Mouse (Mus musculus) layer of hippocampus, postnatal 25 days (tissue): ENCODE data around the gene Gen1. TPM values are rescaled to one million over a fixed set of nuclear protein-coding genes. Genes with fewer than 3 reads are reported as not detected.

ENCODE experiments used
- DNase-seq, 2 experiments: peaks; one replicate each; pipeline ENCODE4 v3.0.0; 2022; ENCODE audit warnings: mixed read lengths in 2 of 2, low spot score in 1 of 2; ENCODE audit errors: extremely low spot score in 1 of 2
- total RNA-seq, 2 experiments: library from RNA; stranded (reverse); gene quantifications; 2 replicates each; pipeline ENCODE4 v1.2.3; 2021

Gen1 gene
- total RNA-seq: 1 to 10 TPM; 1.7 to 3.0 TPM

DNA sequence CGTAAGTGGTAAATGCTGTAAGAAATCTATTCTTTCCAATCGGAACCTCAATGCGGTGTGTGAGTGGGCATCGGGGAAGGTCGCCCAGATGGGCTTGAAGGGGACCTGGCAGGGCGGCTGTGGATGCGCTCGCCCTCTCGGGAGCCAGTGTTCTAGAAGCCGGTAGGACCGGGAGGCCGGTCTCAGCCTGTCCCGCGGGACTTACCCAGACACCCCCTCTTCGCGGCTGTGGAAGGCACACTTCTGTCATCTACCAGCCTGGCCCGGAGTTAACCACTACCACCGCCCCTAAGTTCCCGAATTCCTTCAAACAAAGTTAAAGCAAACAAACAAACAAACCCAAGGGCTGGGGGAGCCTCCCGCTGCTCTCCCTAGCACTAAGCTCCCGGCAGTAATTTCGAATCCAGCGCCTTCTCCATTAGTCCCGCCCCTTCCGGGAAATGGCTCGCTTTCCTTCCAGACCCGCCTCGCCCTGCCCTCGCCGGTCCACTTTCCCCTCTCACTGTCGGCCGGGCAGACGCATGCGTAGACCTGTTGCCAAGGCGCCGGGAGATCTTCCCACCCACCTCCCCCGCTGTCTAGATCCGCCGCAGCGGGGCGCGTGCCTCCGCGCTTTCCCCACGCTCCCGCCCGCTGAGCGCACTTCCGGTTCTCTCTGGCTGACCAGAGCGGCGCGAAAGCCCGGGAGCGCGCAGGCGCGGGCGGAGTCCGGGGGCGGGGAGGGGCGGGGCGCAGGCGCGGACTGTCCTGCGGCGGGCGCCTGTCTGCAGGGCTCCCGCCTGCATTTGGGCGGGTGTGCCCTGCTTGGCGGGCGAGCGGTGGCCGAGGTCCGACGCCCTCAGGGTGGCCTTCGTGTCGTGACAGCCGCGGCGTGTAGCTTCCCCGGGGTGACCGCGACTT, at the start of gene Gen1, which contains the start of gene Smc6:
Gene Gen1, minus strand, starts transcription at position 420 of the 900 bp plus-strand sequence.
Gene Smc6, plus strand, starts transcription at position 505 of the 900 bp plus-strand sequence.
- peak; percentile 79 to 89 for DNase-seq

DNA sequence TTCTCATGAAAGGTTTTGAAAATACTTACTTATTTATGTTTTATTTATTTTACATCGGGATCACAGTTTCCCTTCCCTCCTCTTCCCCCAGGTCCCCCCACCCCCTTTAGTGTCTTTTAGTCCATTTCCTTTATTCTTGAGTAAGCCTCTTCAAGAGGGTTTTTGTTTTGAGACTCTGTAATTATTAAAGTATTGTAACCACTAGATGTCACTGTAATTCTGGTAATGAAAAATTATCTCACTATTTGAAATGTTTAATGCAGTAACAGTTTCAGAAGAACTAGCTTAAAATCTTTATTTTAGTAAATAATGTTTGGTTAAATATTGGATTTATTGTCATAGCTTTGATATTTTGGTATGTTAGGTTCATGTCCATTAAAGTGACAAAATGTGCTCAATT, 48.2 kb upstream of the Gen1 start:
- DNase-seq: no peak

DNA sequence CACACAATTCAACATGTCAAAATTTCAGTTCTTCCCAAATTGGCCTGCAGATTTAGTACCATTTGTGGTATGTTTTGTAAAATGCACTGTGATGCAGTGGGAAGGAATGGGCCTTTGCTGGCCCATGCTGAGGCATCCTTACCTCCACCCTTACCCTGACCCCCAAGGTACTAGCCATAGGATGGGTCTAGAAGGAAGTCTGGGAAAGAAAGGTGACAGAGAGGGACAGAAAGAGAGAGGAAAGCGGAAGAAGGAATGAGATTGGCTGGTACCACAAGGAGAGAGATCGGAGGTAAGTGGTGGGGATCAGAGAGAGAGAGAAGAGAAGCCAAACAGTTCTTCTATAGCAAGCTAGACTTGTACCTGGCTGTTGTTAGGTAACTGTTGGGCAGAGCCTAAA, 45.5 kb upstream of the Gen1 start:
- DNase-seq: no peak

DNA sequence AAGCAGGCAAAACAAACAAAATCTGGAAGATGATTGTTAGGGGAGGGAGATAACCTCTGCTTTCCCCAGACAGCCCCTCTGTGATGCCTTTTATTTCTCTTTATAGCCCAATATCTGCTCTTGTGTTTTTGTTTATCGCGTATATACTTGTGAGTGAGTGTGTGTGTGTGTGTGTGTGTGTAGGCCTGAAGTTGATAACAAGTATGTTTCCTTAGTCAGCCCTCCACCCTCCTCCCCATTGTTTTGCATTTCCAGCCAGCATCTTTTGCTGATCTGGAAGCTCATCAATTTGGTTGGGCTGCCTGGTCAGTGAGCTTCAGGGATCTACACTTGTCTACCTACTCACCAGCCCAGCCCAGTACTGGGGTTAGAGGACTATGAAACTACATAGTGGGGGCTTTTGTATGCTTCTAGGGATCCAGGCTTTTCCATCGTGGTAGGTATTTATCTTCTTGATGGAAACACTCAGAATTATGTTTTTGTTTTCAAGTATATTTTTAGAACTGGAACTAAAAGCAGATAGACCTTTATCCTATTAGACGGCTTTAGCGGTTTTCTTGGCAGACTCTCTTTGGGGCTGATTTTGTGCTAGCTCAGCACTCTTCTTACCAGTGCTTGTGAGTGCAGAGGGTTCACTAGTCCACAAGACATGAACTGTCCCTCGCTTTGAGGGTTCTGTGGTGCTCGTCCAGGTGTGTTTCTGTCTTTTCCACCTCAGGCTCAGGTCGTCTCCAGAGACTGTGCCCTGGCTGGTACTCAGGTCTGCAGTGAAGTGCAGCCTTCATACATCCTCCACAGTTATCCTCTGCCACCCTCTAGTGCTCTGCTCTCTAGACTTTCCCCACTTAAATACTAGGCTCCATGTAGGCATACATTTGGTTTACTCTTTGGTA, 41.4 kb upstream of the Gen1 start:
- DNase-seq: no peak

DNA sequence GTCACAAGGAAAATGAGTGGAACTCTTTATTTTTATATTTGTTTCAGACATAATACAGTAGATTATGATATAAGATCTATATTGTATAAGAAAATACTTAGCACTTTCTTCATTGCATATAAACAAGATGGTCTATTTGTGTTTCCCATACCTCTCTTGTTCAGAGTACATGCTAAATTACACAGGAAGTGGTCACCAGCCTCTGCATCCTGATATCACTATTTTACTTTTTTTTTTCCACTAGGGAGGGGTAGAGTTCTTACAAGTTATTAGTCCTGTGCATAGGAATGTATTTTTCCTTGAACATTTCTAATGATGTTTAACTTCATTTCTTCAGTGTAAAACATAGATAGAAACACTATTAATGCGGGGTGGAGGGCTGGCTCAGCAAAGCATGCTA, 35.3 kb upstream of the Gen1 start:
- no peak for DNase-seq

DNA sequence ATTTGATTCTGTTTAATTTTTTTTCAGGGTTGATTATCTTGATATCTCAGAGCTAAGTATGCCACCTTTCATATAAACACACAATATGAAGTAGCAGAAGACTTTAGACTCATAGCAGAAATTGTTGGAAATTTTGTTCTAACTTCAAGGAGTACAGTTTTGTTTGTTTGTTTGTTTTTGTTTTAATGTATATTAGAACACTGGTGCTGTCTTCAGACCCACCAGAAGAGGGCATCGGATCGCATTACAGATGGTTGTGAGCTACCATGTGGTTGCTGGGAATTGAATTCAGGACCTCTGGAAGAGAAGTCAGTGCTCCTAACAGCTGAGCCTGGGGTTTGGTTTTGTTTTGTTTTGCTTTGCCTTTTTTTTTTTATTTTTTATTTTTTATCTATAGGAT, 20.8 kb upstream of the Gen1 start:
- DNase-seq: no peak

DNA sequence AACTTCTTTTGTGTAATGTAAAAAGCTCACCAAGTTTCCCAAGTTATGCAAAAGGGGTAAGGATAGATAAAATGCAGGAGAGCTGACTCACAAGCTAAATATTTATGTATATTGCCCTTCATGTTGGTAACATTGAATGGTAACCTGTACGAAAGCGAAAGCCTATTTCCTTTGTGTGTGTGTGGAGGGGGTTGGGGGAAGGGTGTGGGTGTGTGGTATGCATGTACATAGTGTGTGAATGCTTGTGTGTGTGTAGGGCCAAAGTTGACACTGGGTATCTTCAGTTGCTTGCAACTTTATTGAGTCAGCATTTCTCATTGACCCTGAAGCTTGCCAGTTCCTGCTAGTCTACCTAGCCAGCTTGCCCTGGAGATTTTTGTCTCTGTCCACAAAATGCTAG, 16.0 kb upstream of the Gen1 start:
- no peak for DNase-seq

DNA sequence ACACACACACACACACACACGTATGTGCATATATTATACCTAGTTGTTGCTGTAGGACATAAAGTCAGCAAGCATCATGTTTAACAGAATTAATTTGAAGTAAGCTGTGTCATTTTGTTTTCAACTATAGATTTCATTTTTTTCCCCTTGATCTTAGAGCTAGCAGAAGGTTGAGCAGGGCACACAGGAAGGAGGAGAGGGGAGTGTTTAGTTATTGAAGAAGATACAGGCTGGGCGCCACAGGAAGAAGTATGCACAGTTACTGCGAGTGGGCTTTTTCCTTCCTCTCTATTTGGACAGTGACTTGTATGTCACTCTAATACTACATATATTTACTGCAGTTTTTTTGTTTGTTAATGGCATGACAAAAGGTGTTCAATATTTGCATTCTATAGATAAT, 14.3 kb upstream of the Gen1 start:
- DNase-seq: no peak

DNA sequence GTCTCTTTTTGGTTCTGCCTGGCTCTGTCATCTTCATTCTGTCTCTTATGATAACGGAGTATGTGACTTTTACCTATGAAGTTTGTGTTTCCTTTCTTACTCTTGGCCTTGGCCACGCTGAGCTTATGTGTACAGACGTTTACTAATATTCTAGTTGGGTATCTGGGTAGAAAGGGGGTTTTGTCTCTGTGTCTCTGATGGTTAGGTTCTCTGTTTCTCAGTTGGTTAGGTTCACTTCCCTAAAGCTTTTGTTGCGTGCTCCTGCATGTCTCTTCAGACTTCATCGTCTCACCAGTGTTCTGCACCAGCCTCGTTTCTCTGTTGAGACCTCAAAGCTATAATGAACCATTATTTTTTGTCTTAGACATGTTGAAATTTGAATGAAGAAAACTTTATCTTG, 11.6 kb upstream of the Gen1 start:
- DNase-seq: no peak

DNA sequence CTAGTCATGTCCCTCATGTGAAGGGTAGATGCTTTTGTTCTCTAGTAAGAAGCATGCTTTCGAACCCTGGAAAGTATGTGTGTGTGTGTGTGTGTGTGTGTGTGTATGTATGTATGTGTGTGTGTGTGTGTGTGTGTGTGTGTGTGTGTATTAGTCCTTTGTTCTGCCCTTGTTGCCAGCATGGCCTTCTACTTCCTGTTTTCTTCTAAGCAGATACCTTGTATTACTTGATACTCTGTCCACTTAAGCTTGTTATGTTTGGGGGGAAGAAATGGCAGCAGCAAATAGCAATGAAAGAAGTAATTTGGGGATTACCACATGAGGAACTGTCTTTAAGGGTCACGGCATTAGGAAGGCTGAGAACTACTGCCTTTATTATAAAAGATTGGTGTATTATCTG, 11.0 kb upstream of the Gen1 start:
- DNase-seq: no peak

DNA sequence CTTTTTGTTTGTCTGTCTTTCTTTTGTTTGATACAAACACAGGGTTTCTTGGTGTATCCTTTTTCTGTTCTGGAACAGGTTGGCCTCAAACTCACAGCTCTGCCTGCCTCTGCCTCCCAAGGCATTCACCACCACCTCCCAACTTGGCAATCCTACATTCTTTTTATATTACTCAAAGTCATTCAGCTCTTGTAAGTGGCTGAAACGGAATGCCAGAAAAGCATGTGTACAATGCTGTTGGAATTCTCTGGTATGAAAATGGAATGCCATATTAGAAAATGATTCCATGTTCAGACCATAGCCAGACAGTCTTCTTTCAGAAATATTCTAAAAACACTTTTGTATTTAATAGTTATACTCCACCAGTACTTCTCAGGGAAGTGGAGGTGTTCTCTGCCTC, 7.6 kb upstream of the Gen1 start:
- DNase-seq: no peak

DNA sequence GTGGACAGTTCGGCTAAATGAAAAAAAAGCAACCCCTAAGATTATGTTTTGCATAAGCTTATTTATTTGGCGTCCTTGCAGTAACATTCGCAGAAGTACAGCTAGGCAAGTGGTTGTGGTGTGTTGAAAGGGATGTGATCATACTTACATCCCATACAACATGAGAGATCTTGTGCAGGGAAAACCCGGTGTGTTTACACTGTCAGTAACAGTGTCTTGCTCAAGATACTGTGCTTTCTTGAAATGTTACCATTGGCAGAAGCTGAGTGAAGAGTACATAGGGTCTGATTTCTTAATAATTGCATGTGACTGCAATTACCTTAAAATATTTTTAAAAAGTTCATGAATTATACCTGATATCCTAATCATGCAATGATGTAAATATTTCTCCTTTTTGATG, 7.0 kb upstream of the Gen1 start:
- no peak for DNase-seq

DNA sequence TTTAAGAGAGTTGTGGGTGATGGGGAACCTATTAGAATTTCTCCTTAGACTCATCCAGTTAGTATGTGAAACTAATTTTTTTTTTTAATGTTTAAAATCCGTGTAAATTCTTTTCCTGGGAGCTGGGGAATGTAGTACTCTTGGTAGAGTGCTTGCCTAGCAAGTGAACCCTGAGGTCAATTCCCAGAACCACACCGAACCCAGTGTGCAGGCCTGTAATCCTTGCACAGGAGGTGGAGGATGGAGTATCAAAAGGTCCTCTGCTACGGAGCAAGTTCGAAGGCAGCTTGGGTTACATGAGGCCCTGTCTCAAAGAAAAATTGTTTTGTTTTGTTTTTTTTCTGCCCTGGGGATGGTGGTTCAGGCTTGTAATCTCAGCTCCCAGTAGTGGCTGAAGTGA, 1.4 kb upstream of the Gen1 start:
- DNase-seq: no peak

DNA sequence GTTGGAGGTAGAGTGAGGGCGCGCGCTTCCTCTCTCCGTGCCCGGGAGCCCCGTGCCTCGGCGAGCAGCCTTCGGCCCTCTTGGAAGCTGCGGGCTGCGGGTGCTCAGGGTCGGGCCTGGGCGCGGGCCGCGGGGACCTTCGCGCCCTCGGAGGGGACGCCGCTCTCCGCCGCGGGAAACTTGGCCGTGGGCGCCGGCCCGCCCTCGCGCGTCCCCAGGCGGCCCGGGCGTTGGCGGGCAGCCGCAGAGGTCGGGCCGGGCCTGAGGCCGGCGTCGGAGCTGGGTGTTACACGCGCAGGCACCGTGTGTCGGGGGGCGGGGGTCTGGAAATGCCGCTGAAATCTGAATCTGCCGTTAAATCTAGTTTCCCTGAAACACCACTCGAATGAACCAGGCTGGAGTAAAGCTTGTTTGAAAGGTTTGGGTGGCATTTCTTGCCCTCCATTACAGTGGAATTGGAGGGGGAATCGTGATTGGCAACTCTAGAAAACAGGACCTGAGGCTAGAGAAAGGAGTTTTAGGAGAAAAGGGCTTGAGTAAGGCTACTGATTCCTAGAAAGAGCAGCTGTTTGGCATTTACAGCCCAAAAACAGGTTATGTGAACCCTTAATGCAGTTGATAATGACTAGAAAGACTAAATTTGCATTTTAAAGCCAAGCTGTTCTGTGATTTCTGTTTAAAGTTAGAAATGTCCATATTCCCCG, 833 bp upstream of the Gen1 start:
- DNase-seq: peak in 1 of 2 experiments; percentile 13

DNA sequence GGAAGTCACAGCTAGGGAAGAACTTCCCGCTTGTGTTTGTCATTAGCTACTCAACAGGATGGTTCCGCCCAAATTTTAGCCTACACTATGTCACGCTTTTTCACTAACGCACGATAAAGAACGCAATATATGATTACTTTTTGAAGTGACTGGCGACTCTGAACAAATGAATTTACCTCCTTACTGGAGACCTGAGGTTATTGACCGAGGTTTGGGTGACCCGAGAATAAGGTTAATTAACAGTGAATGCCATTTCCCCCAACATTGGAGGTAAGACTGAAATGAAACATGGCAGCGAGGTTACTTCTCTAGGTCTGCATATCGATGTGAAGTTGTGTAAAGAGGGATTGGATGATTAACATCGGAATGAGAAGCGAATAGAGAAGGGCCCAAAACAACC, 706 bp downstream of the Gen1 start:
- DNase-seq: no peak

DNA sequence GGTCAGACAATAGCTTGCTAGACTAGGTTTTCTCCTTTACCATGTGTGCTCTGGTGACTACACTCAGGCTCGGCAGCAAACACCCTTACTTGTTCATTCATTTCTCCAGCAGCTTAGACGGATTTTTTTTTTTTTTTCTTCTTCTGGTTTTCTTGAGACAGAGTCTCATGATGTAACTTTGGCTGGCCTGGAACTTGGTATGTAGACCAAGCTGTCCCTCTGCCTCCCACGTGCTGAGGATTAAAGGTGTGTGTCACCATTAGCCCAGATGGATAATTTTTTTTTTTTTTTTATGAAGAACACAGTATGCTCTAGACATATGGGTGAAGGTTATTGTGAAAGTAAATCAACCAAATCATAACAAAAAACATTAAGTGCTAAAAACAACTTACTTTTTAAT, 15.3 kb downstream of the Gen1 start:
- no peak for DNase-seq

DNA sequence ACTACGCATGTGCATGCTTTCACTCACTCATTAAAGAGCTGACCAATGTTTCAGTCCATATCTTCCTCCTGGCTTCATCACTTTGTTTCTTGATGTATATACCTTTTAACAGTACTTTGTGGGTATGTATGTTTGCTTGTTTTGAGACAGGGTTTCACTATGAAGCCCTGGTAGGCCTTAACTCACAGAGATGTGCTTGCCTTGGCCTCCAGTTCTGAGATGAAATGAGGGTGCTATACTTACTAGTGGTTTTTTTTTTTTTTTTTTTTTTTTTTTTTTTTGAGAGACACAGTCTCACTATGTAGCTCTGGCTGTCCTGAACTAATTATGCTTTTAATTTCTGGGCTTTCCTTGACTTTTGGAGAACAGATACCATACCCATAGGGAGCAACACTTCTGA, 18.1 kb downstream of the Gen1 start:
- no peak for DNase-seq

DNA sequence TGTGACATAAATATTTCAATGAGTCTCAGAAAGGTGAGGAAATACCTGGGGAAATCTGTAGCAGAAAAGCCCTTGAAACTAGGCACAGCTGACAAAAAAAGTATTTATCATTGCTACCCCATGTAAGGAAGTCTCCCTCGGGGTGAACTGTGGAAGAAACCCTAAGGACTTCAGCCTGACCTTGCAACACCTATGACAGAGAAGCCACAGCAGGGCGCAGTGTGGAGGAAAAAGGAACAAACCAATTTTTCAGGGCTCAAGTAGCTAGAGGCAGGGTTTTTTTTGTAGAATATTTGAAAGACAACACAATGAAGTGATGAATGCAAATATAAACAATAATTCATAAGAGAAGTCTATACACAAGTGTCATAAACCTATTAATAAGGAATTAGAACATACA, 29.6 kb downstream of the Gen1 start:
- no peak for DNase-seq

DNA sequence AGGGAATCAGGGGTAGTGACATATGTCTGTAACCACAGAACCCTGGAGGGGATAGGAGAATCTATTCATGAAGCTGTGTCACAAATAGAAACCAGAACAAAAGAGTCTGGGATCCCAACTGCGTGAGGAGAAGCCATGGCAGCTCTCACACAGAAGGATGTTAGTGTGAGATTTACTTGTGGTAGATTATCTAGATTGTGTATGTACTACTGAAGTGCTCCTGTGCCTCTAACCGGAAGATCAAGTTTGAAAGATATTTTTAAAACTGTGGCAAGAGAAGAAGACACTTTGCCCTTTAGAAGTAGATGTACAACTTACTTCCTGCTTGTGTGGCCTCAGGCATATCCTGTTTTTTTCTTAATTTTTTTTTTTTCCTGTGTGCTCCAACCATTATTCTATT, 35.3 kb downstream of the Gen1 start:
- no peak for DNase-seq

DNA sequence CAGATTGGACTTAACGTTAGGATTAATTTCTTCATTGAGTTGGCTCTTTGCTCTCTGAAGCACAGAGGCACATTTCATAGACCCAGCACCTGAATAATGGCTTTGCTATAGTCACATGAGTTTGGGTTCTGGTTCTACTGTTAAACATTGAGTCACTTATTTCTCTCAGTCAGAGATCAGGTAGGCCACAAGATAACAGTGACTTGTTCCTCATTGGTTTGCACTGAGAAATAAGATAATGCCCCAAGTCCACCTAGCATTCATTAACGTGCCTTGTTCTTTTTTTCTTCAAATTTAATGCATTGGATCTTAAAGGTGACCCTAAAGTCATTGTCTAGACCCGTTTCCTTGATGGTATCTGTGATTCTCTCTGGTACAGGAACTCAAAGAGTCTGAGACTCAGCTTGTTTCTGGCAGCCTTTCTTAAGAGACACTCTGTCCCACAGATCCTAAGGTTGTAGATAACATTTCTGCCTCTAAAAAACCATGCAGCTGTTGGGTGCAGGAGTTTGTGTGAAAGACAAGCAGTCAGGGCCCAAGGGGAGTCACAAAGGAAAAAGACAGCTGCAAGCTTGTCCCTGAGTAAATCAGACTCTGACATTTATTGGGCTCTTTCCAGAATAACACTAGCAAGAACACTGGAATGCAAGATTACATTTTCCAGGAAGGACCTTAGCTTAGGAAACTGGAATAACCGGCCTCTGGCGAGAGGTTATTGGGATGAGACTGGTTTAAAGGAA, 38.9 kb downstream of the Gen1 start:
- no peak for DNase-seq
